Mouse (Mus musculus): ENCODE results near the gene Syne1.

DNA sequence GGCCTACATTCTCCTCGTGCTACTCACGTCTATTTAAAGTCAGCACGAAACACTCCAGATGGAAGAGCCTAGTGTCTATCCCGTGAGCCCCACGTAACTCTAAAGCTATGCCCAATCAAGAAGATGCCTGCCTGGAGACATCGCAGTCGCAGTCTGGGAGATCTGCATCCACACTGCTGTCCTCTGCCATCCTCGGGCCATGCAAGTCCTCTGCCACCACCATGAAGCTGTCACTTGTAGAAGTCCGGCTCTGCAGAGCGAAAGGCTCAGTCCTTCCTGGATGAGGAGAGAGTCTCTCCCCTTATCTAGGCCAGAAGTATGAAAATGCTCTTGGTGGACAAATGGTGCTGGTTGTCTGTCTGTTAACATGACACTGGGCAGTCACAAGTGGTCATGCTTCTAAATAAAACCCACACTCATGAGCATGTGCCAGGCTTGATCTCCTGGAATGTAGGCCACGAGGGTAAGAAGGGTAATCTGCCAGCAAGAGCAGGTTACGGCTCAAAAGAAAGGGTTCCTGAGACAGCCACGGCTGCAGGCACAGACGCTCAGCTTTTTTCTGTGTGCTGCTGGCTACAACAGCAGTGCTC lies 482.5 kb downstream of the Syne1 start, which contains the start of gene Gm10097:
- TF ChIP-seq POLR2A (IDR thresholded peaks at IDR 0.05; ENCODE audit: low read depth, low read length) (no peak), CTCF (IDR thresholded peaks at IDR 0.05; ENCODE audit: extremely low read depth, insufficient read depth, insufficient read length, insufficient replicate concordance) (no peak)
